Mouse (Mus musculus): ENCODE data around the gene Spns3.

DNA sequence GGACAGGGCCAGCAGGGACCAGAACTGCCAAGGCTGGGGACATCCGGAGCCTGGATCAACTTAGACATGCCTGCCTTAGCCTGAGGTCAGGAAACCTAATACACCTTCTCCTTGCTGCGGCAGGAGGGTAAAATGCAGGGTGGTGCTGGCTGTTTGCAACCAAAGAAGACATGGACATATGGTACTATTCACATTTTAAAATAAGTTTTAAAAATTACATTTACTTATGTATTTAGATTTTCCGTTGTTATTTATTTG lies 32.1 kb upstream of the Spns3 start:
- TF ChIP-seq CTCF (IDR thresholded peaks at IDR 0.05; ENCODE audit: low read depth, low read length), result no peak
- TF ChIP-seq GATA1 (IDR thresholded peaks at IDR 0.05; ENCODE audit: borderline replicate concordance, low read length), result no peak
